Mouse (Mus musculus): Measurements from ENCODE around the gene Rnf6. TPM values are rescaled to one million over a fixed set of nuclear protein-coding genes. Genes with fewer than 3 reads are reported as not detected.

Gene Rnf6
- 10 to 100 TPM; 40.3 to 44.8 TPM for total RNA-seq (2021)

DNA sequence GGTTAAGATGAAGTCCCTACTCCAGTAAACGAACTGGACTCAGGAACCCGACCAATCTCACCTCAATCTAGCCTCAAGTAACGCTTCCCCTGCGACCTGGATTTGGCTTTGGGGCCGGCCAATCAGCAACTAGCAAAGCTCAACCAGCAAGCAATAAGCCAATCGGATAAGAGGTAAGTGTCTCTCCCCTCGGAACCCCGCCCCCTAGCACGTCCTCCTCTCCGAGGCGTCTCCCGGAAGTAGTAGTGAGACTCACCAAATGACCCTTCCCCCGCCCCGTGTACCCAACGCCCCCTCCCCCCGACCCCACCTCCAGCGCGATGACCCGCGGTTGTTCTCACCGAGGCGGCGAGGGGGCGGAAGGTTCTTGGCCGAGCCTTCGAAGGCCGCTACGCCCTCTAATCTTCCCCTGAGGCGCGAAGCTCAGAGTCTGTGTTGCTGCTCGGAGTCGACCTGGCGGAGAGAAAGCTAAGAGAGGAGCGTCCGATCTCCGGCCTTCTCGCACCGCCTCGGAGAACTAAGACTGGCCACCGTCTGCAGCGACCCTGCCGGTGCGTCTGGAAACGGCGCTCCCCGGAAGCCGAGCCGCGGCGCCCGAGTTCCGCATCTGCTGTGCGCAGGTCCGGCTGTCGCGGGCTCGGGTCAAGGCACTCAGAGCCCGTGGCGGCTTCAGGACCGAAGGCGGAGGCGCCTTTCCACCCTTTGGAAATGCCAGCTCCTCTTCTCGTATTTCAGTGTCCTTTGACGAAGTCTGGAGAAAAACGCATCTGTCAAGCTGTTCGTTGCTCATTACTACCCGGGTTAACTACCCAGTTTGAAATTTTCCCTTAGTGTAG, at the start of gene Rnf6:
TSS of gene Rnf6 (minus strand) at position 677 of the 836 bp plus-strand sequence.
- intact Hi-C loops (cut with DNase I): no loop called here
- DNase-seq: peak; percentile 95 to 96

- no peak for DNase-seq
- intact Hi-C loops (cut with DNase I): no loop called here
These were observed 49.2 kb upstream of the Rnf6 start for GRCm38 (mm10) chr5:146270593-146270992.

DNA sequence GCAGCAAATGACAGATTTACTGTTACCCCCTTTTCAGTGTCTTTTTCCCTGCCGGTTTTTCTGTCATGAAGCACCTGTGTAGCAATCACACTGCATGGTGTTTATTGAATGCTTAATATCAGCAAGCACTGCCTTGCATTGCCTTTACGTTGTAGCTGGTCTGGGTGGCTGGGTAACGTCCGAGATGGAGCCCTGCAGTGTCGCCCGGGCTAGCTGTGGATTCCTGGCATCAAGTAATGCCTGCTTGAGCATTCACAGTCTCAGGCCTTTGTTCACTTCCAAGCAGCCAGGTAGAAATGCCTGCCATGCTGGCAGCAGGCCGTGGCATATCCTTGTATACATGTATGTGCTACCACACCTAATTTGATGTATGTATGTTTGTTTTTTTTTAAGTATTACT, 46.4 kb upstream of the Rnf6 start:
- no peak for DNase-seq
- intact Hi-C loops (cut with DNase I): no loop called here

GRCm38 (mm10) chr5:146265934-146266591, 44.7 kb upstream of the Rnf6 start:
- intact Hi-C loops (cut with DNase I): no loop called here
- no peak for DNase-seq

DNA sequence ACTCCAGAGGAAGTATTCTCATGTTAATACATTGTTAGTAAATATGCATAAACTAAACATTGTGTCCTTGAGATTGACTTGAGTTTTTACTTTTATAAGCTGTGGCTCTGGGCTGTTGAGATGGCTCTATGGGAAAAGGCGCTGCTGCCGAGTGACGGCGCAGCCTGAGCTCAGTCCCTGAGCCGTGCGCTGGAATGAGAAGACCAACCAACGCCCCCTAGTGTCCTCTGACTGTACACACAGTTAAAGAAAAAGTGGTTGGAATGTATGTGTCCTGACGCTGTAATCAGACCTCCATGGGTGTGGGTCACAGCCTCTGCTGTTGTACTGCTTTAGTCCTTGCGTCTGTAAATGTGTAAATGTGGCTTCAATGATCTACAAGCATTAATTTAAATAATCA, 38.6 kb upstream of the Rnf6 start:
- no peak for DNase-seq
- intact Hi-C loops (cut with DNase I): no loop called here

GRCm38 (mm10) chr5:146253644-146254043, 32.3 kb upstream of the Rnf6 start:
- intact Hi-C loops (cut with DNase I): no loop called here
- no peak for DNase-seq

DNA sequence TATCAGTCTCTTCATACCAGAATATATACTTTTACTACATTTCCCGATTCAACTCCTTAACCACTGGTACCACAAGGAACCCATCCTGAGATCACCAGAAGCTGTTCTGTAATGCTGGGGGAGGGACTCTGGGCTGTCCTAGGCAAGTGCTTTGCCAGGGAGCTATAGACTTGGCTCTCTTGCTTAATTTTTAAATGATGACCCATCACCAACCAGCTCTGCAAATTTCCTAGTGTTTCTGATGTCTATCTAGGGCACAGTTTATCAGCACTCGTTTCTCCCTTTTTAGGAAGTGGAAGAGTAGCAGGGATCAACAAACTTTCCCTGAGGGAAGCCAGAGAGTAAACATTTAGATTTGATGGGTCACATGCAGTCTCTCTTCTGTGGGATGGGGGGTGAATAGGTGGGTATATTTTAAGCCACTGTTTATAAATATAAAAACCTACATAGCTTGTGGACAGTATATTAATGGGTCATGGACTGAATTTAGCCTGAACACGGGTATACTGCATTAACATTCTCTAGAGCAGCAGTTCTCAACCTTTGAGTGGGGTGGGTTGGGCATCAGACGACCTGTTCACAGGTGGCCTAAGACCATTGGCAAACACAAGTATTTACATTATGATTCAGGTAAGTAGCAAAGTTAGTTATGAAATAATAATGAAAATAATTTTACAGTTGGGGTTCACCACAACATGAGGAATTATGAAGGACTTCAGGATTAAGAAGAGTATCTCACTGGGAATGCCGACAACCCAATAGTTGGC, 30.5 kb upstream of the Rnf6 start:
- intact Hi-C loops (cut with DNase I): no loop called here
- no peak for DNase-seq

DNA sequence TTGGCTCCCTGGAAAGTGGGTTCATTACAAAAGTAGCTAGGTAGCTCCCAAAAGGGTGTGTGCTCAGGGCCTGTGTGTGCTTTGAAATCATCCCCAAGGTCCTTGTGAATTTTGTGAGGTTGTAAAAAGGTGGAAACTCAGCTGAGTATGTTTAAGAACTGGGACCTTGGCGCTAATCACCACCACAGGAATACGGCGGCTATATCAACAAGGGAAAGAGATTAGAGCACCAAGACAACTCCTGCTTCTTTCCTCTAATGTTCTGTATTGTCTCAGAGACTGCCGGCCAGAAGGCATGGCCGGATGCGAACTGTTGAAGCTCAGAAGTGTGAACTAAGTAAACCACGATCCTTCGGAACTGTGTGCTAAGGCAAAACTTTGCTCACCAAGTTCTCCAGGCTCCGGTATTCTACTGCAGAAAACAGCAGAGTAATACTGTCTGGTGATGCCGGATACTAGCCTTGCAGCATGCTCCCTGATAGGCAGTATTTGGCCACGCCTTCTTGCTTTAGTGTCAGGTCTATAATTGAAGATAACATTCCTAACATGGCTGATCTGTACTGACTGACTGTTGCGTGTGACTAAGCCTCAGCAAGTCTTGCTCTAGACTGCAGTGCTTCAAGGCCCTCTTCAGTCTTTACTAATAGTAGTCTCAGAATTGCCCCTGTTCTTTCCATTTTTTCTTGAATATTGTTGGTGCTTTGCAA, 29.2 kb upstream of the Rnf6 start:
- DNase-seq: no peak
- intact Hi-C loops (cut with DNase I): no loop called here

GRCm38 (mm10) chr5:146248746-146249145, 27.4 kb upstream of the Rnf6 start:
- intact Hi-C loops (cut with DNase I): no loop called here
- no peak for DNase-seq

DNA sequence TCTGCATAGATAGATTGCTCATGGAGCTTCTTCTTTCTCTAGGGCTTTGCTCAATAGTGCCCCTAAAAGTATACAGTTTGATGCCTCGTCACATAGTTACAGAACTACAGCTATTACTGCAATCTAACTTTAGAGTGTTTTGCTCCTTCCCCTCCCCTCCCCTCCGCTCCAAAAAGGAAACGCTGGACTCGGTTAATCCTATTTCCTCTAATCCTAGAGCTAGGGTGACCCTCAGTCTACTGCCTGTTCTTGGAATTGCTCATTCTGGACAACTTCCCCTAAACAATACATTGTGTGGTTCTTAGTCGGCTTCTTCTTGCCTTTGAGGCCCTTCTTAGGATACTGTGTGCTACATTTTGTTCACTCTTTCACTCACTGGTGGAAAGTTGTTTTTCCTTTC, 26.4 kb upstream of the Rnf6 start:
- no peak for DNase-seq
- intact Hi-C loops (cut with DNase I): no loop called here

DNA sequence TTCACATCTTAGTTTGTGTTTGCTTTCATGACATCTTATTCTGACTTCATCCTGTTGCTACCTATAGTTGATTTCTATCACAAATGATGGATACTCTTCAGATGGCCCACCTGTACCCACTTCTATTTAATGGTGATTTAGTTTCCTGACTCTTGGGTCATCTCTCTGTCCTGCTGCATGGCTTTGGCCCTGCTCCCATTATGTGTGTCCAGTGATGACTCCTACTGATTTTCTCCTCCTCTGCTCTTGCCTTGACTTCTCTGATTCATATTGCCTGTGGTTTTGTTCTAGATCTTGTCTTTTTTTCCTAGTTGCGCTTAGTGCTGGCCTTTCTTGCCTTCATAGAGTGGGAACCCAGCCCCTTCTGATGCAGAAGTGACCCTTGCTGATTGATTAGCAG, 25.0 kb upstream of the Rnf6 start:
- intact Hi-C loops (cut with DNase I): no loop called here
- no peak for DNase-seq

DNA sequence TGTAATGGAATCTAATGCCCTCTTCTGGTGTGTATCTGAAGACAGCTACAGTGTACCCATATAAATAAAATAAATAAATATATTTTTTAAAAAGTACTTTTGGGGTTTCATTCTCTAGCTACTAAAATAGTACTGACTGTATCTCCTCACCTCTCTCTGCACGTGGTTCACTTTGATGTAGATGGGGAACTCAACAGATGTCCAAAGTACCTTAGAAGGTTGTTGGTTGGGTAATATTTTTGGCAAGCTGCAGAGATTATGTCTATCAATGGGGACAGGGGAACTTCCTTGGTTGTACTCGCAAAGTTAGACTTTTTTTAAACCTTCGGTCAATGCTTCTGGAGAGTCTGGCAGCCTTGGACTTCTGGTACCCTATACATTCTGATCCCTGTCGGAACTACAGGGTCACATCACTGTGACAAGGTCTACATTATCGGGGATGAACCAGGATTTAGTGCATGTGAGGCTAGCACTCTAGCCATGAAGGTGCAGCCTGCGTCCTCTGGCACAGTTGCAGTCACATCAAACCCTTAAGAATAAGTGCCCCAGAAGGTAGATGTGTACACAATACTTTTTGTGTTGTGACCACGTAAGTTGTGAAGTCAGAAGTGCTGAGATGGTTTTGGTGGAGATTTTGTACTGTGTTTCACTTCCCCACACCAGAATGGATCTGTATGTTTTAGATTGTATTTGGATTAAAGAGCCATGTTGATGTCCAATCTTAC, 24.5 kb upstream of the Rnf6 start:
- no peak for DNase-seq
- intact Hi-C loops (cut with DNase I): no loop called here

- intact Hi-C loops (cut with DNase I): no loop called here
- no peak for DNase-seq
These were observed 23.8 kb upstream of the Rnf6 start for GRCm38 (mm10) chr5:146245193-146245592.

GRCm38 (mm10) chr5:146241202-146241601, 19.8 kb upstream of the Rnf6 start:
- intact Hi-C loops (cut with DNase I): no loop called here

GRCm38 (mm10) chr5:146240771-146241170, 19.4 kb upstream of the Rnf6 start:
- DNase-seq: no peak

More at GRCm38 (mm10) chr5:146241202-146241601, 19.8 kb upstream of the Rnf6 start:
- DNase-seq: no peak

DNA sequence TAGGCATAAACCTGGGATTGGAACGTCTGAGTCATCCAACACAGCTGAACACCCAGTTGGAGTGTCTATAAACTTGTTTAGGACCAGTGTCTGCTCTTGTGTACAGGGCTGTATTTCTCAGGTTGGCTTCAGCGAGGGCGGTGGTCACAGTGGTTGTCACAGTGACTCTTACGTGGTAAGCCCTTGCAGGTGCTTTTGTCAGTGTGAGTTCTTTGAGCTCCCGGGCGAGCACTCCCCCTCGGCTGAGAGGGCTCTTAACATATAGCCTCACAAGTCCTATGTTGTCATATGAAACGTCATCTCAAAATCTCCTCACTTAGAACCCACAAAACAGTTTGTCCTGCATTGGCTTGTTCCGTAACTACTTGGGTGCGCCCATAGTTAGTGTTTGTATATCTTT, 16.9 kb upstream of the Rnf6 start:
- intact Hi-C loops (cut with DNase I): no loop called here
- no peak for DNase-seq

More at GRCm38 (mm10) chr5:146240771-146241170, 19.4 kb upstream of the Rnf6 start:
- intact Hi-C loops (cut with DNase I): no loop called here

- intact Hi-C loops (cut with DNase I): loop anchor here (5.0 kb wide), 1 partner anchor 68 kb away; no protein-coding TSS in a partner anchor
These were observed 13.0 kb upstream of the Rnf6 start for GRCm38 (mm10) chr5:146234336-146234735.

GRCm38 (mm10) chr5:146232816-146233215, 11.5 kb upstream of the Rnf6 start:
- intact Hi-C loops (cut with DNase I): loop anchor here (5.0 kb wide), 1 partner anchor 69 kb away; no protein-coding TSS in a partner anchor
- no peak for DNase-seq

More at GRCm38 (mm10) chr5:146234336-146234735, 13.0 kb upstream of the Rnf6 start:
- DNase-seq: no peak

- DNase-seq: no peak
- intact Hi-C loops (cut with DNase I): loop anchor here (5.0 kb wide), 1 partner anchor 70 kb away; no protein-coding TSS in a partner anchor
These were observed 10.8 kb upstream of the Rnf6 start for GRCm38 (mm10) chr5:146232056-146232675.
